Mouse (Mus musculus) stomach, postnatal 0 days (tissue): ENCODE measurements around the gene Ltbp1. TPM values are rescaled to one million over a fixed set of nuclear protein-coding genes. Genes with fewer than 3 reads are reported as not detected.

Experiments
- ATAC-seq: fragments of 200-750 bp; cut with Nextera tagmentation; 2 replicates; pipeline ENCODE4 v1.8.0; 2017; ENCODE audit not compliant: low FRiP score, low TSS enrichment
- DNase-seq: peaks from one replicate; pipeline ENCODE4 v3.0.0-alpha.2; 2016; ENCODE audit warnings: low spot score
- H3K27ac ChIP-seq: fragments of 300-500 bp; sonication (generic); replicated peaks from 2 replicates; pipeline ENCODE4 v1.5.1; 2014; ENCODE audit warnings: mild to moderate bottlenecking, control low read depth
- H3K27me3 ChIP-seq: fragments of 300-500 bp; sonication (generic); 2 replicates; pipeline ENCODE4 v1.6.1; 2014; ENCODE audit warnings: low read length; ENCODE audit not compliant: control insufficient read depth, insufficient read depth
- H3K36me3 ChIP-seq: fragments of 300-500 bp; sonication (generic); 2 replicates; pipeline ENCODE4 v1.6.1; 2014; ENCODE audit warnings: low read length, mixed read lengths; ENCODE audit not compliant: control insufficient read depth, insufficient read depth
- H3K4me1 ChIP-seq: fragments of 300-500 bp; sonication (generic); replicated peaks from 2 replicates; pipeline ENCODE4 v1.6.1; 2014; ENCODE audit warnings: antibody characterized with exemption; ENCODE audit not compliant: control insufficient read depth, insufficient read depth
- H3K4me2 ChIP-seq: fragments of 300-500 bp; sonication (generic); replicated peaks from 2 replicates; pipeline ENCODE4 v1.6.1; 2014; ENCODE audit warnings: low read depth, mild to moderate bottlenecking, control low read depth, moderate library complexity
- H3K4me3 ChIP-seq: fragments of 300-500 bp; sonication (generic); 2 replicates; pipeline ENCODE4 v1.5.1; 2014; ENCODE audit warnings: low read depth, low read length, control low read depth
- H3K9ac ChIP-seq: fragments of 300-500 bp; sonication (generic); 2 replicates; pipeline ENCODE4 v1.6.1; 2014; ENCODE audit warnings: mild to moderate bottlenecking, low read length, control low read depth, mixed read lengths
- H3K9me3 ChIP-seq: fragments of 300-500 bp; sonication (generic); 2 replicates; pipeline ENCODE4 v1.6.1; 2016; ENCODE audit warnings: low read length; ENCODE audit not compliant: control insufficient read depth
- CTCF ChIP-seq: IDR thresholded peaks from 2 replicates; pipeline ENCODE4 v1.5.1; 2016; ENCODE audit warnings: antibody characterized with exemption, low read depth, mild to moderate bottlenecking, moderate library complexity
- EP300 ChIP-seq: optimal IDR thresholded peaks from 2 replicates; pipeline ENCODE3; 2016; ENCODE audit warnings: antibody characterized with exemption
- WGBS: fragments of 180-500 bp; shearing (Covaris S2); extraction: QIAGEN DNeasy Blood & Tissue Kit; methylation state at CpG from one replicate; pipeline ENCODE4 v1.1.7; 2014; 5-methylcytosine and 5-hydroxymethylcytosine counted together
- polyA plus RNA-seq: library from polyadenylated mRNA; unstranded; fragments of >200 nt; fragmentation: Nextera tagmentation; extraction: Ambion mirVana; gene quantifications from 2 replicates; pipeline ENCODE4 v1.2.1, GENCODE M21; 2015

The Ltbp1 gene
- polyA plus RNA-seq, 1 experiment from 2014 or later, result 16.2 TPM

GRCm38 (mm10) chr17:75237456-75237855 lies 232.1 kb downstream of the Ltbp1 start:
- no peak overlapping the region for H3K27ac ChIP-seq
- DNase-seq (no peak), ATAC-seq (no peak)
- H3K36me3 ChIP-seq, result no peaks in the 10 kb centered on the region
- no peaks in the 10 kb centered on the region for H3K9me3 ChIP-seq
- H3K4me3 ChIP-seq, result no peak overlapping the region
- H3K4me2 ChIP-seq, result no peak overlapping the region
- H3K4me1 ChIP-seq, result no peaks in the 10 kb centered on the region
- no peak overlapping the region for H3K9ac ChIP-seq
- H3K27me3 ChIP-seq, result no peaks in the 10 kb centered on the region
- WGBS, result 89% methylated on average over 3 of the region's 3 CpGs
- TF ChIP-seq EP300, result no peak
- TF ChIP-seq CTCF, result no peak

DNA sequence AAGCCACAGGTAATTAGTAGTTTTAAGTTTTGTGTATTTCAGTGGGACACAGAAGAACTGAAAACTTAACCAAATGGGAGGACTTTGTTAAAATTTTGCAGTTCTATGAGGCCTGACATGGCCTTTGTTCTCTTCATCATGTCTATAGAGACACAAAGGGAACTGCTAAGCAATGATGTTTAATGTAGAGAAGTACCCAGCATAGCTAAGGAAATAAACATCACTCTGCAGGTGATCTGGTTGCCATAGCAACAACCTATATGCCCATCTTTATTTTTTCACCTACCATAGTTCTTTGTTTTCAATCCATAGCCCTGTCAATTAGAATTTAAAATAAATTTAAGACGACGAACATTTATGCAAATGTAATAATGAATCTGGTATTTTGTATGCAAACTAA lies 233.3 kb downstream of the Ltbp1 start:
- Histone ChIP-seq H3K27me3 (no peaks in the 10 kb centered on the region), H3K4me3 (no peak overlapping the region), H3K4me1 (no peaks in the 10 kb centered on the region), H3K36me3 (no peaks in the 10 kb centered on the region), H3K27ac (no peak overlapping the region), H3K9ac (no peak overlapping the region), H3K4me2 (no peak overlapping the region), H3K9me3 (no peaks in the 10 kb centered on the region)
- DNase-seq, result no peak
- 94% methylated on average over 2 of the region's 2 CpGs for WGBS
- no peak for ATAC-seq
- no peak for TF ChIP-seq EP300
- TF ChIP-seq CTCF, result no peak

DNA sequence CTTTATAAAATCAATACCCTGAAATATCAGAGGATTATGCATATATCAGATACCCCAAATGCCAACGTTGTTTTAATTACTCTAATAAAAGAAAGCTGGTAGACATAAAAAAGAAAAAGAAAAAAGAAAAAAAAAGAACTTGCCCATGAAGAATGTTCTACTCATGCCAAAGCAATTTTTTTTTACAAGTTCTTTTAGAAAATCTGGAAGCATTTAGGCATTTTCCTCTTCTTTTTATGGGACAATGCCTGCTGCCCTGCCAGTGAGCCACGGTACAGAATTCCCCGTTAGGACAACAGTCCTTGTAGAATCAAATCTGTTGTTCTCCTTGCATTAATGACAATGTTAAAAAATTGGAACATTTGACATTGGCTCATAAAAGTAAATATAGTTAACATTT lies 234.2 kb downstream of the Ltbp1 start:
- no peak overlapping the region for H3K9ac ChIP-seq
- no peaks in the 10 kb centered on the region for H3K4me1 ChIP-seq
- H3K4me2 ChIP-seq, result no peak overlapping the region
- no peak overlapping the region for H3K4me3 ChIP-seq
- DNase-seq (no peak), ATAC-seq (no peak)
- H3K36me3 ChIP-seq, result no peaks in the 10 kb centered on the region
- H3K9me3 ChIP-seq, result no peaks in the 10 kb centered on the region
- no peak overlapping the region for H3K27ac ChIP-seq
- WGBS, result 70% methylated on average over 3 of the region's 3 CpGs
- TF ChIP-seq EP300 (no peak), CTCF (no peak)
- no peaks in the 10 kb centered on the region for H3K27me3 ChIP-seq

DNA sequence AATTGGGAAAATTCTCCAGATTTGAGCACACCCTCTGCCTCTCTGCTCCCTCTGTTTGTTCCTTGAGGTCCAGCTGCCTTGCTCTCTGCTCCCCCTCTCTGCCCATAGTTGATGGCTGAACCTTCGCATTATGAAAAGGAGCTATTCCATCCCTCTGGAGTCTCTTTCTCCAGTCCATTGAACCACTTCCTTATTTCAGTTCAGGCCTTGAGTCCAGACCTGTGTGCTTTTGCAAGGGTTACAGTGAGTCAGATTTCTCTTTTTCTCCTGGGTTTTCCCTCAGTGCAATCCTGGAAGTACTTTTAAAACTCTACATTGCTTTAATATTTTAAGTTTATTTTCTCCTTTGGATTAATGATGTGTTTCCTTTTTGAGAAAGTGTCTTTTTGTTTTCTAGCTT lies 236.7 kb downstream of the Ltbp1 start:
- H3K27me3 ChIP-seq, result no peaks in the 10 kb centered on the region
- WGBS, result 93% methylated on average over 1 of the region's 1 CpGs
- no peak overlapping the region for H3K4me3 ChIP-seq
- no peak overlapping the region for H3K27ac ChIP-seq
- H3K36me3 ChIP-seq, result no peaks in the 10 kb centered on the region
- H3K4me1 ChIP-seq, result no peaks in the 10 kb centered on the region
- TF ChIP-seq EP300, result no peak
- no peaks in the 10 kb centered on the region for H3K9me3 ChIP-seq
- DNase-seq (no peak), ATAC-seq (no peak)
- H3K4me2 ChIP-seq, result no peak overlapping the region
- H3K9ac ChIP-seq, result no peak overlapping the region

GRCm38 (mm10) chr17:75243221-75243620 lies 237.9 kb downstream of the Ltbp1 start:
- Histone ChIP-seq H3K4me3 (no peak overlapping the region), H3K36me3 (no peaks in the 10 kb centered on the region), H3K27me3 (no peaks in the 10 kb centered on the region), H3K4me1 (no peaks in the 10 kb centered on the region), H3K9ac (no peak overlapping the region), H3K9me3 (no peaks in the 10 kb centered on the region), H3K4me2 (no peak overlapping the region), H3K27ac (no peak overlapping the region)
- no peak for DNase-seq
- 70% methylated on average over 1 of the region's 1 CpGs for WGBS
- TF ChIP-seq CTCF, result no peak
- no peak for TF ChIP-seq EP300
- ATAC-seq, result no peak

- no peak overlapping the region for H3K9ac ChIP-seq
These were observed 238.8 kb downstream of the Ltbp1 start for GRCm38 (mm10) chr17:75244148-75244547.

More at GRCm38 (mm10) chr17:75244148-75244547, 238.8 kb downstream of the Ltbp1 start:
- H3K4me3 ChIP-seq, result no peak overlapping the region
- DNase-seq (no peak), ATAC-seq (no peak)
- no peaks in the 10 kb centered on the region for H3K36me3 ChIP-seq
- no peak overlapping the region for H3K27ac ChIP-seq
- no peak overlapping the region for H3K4me2 ChIP-seq
- TF ChIP-seq CTCF, result no peak
- TF ChIP-seq EP300, result no peak
- H3K4me1 ChIP-seq, result no peaks in the 10 kb centered on the region
- H3K27me3 ChIP-seq, result no peaks in the 10 kb centered on the region
- no peaks in the 10 kb centered on the region for H3K9me3 ChIP-seq
- 82% methylated on average over 3 of the region's 3 CpGs for WGBS
